Mouse (Mus musculus): ENCODE measurements at regions not wholly inside any gene's neighbourhood (a gene's known extent, or its start where the extent isn't known, plus 50 kb on each side); places are given as distances from the start of the nearest gene placed in this dataset.

DNA sequence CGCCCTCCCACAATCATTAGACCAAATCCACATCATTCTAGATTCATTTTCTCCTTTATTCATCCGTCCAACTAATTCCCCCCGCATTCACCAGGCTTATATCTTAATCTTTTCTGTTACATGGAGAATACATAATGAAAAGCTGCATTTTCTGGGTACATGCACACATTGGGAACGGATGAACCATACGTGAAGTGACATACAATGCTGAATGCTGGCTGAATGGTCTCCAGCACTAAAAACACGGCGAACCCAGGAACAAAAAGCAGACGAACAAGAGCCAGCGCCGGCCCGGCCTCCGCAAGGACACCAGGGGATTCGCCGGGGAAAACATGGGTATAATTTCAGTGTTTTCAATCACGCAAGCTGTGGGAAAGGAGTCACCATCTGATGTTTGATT lies 52.0 kb upstream of the Olig2 start:
- no peak for ATAC-seq (ENCODE audit: low read depth)
- 80% methylated on average over 15 of the region's 15 CpGs for WGBS
- Histone ChIP-seq H3K27me3 (ENCODE audit: control insufficient read depth, insufficient read depth, low read depth, low read length) (peaks cover 3% of the 10 kb centered on the region; the same call in 1 of the 2 replicates), H3K27ac (ENCODE audit: low read length) (no peak overlapping the region), H3K4me3 (ENCODE audit: low read length) (no peak overlapping the region), H3K4me1 (replicated peaks; ENCODE audit: control insufficient read depth, insufficient read depth, low read length) (peaks cover 7% of the 10 kb centered on the region), H3K4me2 (ENCODE audit: low read depth, low read length) (no peak overlapping the region), H3K36me3 (ENCODE audit: control insufficient read depth, insufficient read depth, low read length) (no peaks in the 10 kb centered on the region), H3K9ac (ENCODE audit: low read length) (no peak overlapping the region), H3K9me3 (ENCODE audit: control insufficient read depth, low read length) (no peaks in the 10 kb centered on the region)

DNA sequence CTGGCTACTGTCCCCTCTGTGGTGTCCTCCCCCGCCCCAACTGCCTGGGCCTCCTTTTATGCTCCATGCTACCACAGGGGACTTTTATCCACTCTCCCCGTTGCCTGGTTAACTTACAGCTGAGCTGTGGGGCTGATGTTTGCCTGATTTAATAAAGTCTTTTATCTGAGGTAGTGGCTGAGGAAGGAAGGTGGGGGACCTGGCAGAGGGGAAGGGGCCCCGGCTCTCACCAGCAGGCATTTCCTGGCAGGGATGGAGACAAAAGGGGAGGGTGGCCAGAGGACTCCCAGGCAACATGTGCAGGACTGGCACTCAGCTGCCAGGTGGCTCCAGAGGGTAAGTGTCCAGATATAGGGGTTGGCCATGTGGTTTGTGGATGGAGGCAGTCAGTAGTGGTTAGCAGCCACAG lies 51.4 kb upstream of the Olig2 start:
- H3K36me3 ChIP-seq (ENCODE audit: control insufficient read depth, insufficient read depth, low read length) = no peaks in the 10 kb centered on the region
- no peak overlapping the region for H3K9ac ChIP-seq (ENCODE audit: low read length)
- H3K27me3 ChIP-seq (ENCODE audit: control insufficient read depth, insufficient read depth, low read depth, low read length) = peaks cover 3% of the 10 kb centered on the region; the same call in 1 of the 2 replicates
- WGBS = 37% methylated on average over 3 of the region's 3 CpGs
- ATAC-seq (ENCODE audit: low read depth) = no peak
- peaks cover 7% of the 10 kb centered on the region for H3K4me1 ChIP-seq (replicated peaks; ENCODE audit: control insufficient read depth, insufficient read depth, low read length)
- H3K27ac ChIP-seq (ENCODE audit: low read length) = no peak overlapping the region
- no peaks in the 10 kb centered on the region for H3K9me3 ChIP-seq (ENCODE audit: control insufficient read depth, low read length)
- H3K4me2 ChIP-seq (ENCODE audit: low read depth, low read length) = no peak overlapping the region
- no peak overlapping the region for H3K4me3 ChIP-seq (ENCODE audit: low read length)

DNA sequence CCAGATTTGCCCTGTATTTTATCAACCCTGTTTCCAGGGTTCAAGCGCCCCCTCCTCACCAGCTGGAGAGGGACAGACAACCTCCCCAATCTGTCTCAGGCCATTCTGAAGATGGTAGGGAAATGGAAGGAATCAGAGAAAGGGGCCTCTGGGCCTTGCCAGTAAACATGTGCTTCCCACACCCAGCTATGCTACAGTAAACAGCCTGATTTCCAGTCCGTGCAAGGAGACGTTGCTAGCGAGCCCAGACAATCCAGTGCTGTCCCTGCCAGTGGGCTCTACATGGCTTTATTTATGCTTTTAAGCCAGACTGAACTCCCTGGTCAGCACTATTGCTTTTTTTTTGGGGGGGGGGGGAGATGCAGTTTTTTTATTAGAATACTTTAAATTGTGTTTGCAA lies 50.9 kb upstream of the Olig2 start:
- H3K9me3 ChIP-seq (ENCODE audit: control insufficient read depth, low read length) = no peaks in the 10 kb centered on the region
- H3K27ac ChIP-seq (ENCODE audit: low read length) = no peak overlapping the region
- H3K9ac ChIP-seq (ENCODE audit: low read length) = no peak overlapping the region
- peaks cover 3% of the 10 kb centered on the region; the same call in 1 of the 2 replicates for H3K27me3 ChIP-seq (ENCODE audit: control insufficient read depth, insufficient read depth, low read depth, low read length)
- WGBS = 45% methylated on average over 4 of the region's 4 CpGs
- no peaks in the 10 kb centered on the region for H3K36me3 ChIP-seq (ENCODE audit: control insufficient read depth, insufficient read depth, low read length)
- no peak overlapping the region for H3K4me2 ChIP-seq (ENCODE audit: low read depth, low read length)
- H3K4me3 ChIP-seq (ENCODE audit: low read length) = no peak overlapping the region
- H3K4me1 ChIP-seq (replicated peaks; ENCODE audit: control insufficient read depth, insufficient read depth, low read length) = peaks cover 7% of the 10 kb centered on the region
- ATAC-seq (ENCODE audit: low read depth) = no peak
